Mouse (Mus musculus): ENCODE results near the gene Rap1gap2. TPM values are rescaled to one million over a fixed set of nuclear protein-coding genes. Genes with fewer than 3 reads are reported as not detected.

Gene Rap1gap2
- polyA plus RNA-seq, 1 experiment: 9.9 TPM

- Histone ChIP-seq H3K27ac (ENCODE audit: control insufficient read depth, insufficient read depth, low read depth, low read length, poor library complexity) (no peak overlapping the region), H3K4me3 (replicated peaks; ENCODE audit: control insufficient read depth, low read depth, low read length) (no peak overlapping the region), H3K4me1 (ENCODE audit: control insufficient read depth, insufficient read depth, low read length) (peaks cover 1% of the 10 kb centered on the region; the same call in 1 of the 2 replicates)
- TF ChIP-seq POLR2A (IDR thresholded peaks at IDR 0.05; ENCODE audit: borderline replicate concordance, control insufficient read depth, low read depth, low read length) (no peak), CTCF (IDR thresholded peaks at IDR 0.05; ENCODE audit: control insufficient read depth, insufficient read depth, low read length) (no peak)
- 78% methylated on average over 9 of the region's 9 CpGs for WGBS
These were observed 85.1 kb downstream of the Rap1gap2 start for GRCm38 (mm10) chr11:74525605-74526004.

GRCm38 (mm10) chr11:74525205-74525604 is 85.5 kb downstream of the Rap1gap2 start:
- Histone ChIP-seq H3K4me1 (ENCODE audit: control insufficient read depth, insufficient read depth, low read length) (peaks cover 1% of the 10 kb centered on the region; the same call in 1 of the 2 replicates), H3K4me3 (replicated peaks; ENCODE audit: control insufficient read depth, low read depth, low read length) (no peak overlapping the region), H3K27ac (ENCODE audit: control insufficient read depth, insufficient read depth, low read depth, low read length, poor library complexity) (no peak overlapping the region)
- 88% methylated on average over 7 of the region's 7 CpGs for WGBS
- TF ChIP-seq POLR2A (IDR thresholded peaks at IDR 0.05; ENCODE audit: borderline replicate concordance, control insufficient read depth, low read depth, low read length) (no peak), CTCF (IDR thresholded peaks at IDR 0.05; ENCODE audit: control insufficient read depth, insufficient read depth, low read length) (no peak)

- no peak for TF ChIP-seq CTCF (IDR thresholded peaks at IDR 0.05; ENCODE audit: control insufficient read depth, insufficient read depth, low read length)
- WGBS: 55% methylated on average over 9 of the region's 9 CpGs
- Histone ChIP-seq H3K4me1 (ENCODE audit: control insufficient read depth, insufficient read depth, low read length) (peaks cover 1% of the 10 kb centered on the region; the same call in 1 of the 2 replicates), H3K4me3 (replicated peaks; ENCODE audit: control insufficient read depth, low read depth, low read length) (no peak overlapping the region), H3K27ac (ENCODE audit: control insufficient read depth, insufficient read depth, low read depth, low read length, poor library complexity) (no peak overlapping the region)
These were observed 86.4 kb downstream of the Rap1gap2 start for GRCm38 (mm10) chr11:74524050-74524965.

- WGBS: 21% methylated on average over 30 of the region's 30 CpGs
- no peak overlapping the region for H3K4me3 ChIP-seq (replicated peaks; ENCODE audit: control insufficient read depth, low read depth, low read length)
- no peak for TF ChIP-seq CTCF (IDR thresholded peaks at IDR 0.05; ENCODE audit: control insufficient read depth, insufficient read depth, low read length)
- TF ChIP-seq POLR2A (IDR thresholded peaks at IDR 0.05; ENCODE audit: borderline replicate concordance, control insufficient read depth, low read depth, low read length): no peak
These were observed 87.3 kb downstream of the Rap1gap2 start for GRCm38 (mm10) chr11:74523210-74523951.

GRCm38 (mm10) chr11:74522487-74523209 is 88.1 kb downstream of the Rap1gap2 start:
- WGBS: 1% methylated on average over 74 of the region's 87 CpGs
- Histone ChIP-seq H3K27ac (ENCODE audit: control insufficient read depth, insufficient read depth, low read depth, low read length, poor library complexity) (no peak overlapping the region), H3K4me3 (replicated peaks; ENCODE audit: control insufficient read depth, low read depth, low read length) (peak overlapping the region; percentile 29), H3K4me1 (ENCODE audit: control insufficient read depth, insufficient read depth, low read length) (peaks cover 1% of the 10 kb centered on the region; the same call in 1 of the 2 replicates)
- TF ChIP-seq POLR2A (IDR thresholded peaks at IDR 0.05; ENCODE audit: borderline replicate concordance, control insufficient read depth, low read depth, low read length) (no peak), CTCF (IDR thresholded peaks at IDR 0.05; ENCODE audit: control insufficient read depth, insufficient read depth, low read length) (no peak)

More at GRCm38 (mm10) chr11:74523210-74523951, 87.3 kb downstream of the Rap1gap2 start:
- Histone ChIP-seq H3K4me1 (ENCODE audit: control insufficient read depth, insufficient read depth, low read length) (peaks cover 1% of the 10 kb centered on the region; the same call in 1 of the 2 replicates), H3K27ac (ENCODE audit: control insufficient read depth, insufficient read depth, low read depth, low read length, poor library complexity) (no peak overlapping the region)

GRCm38 (mm10) chr11:74521981-74522486 is 88.7 kb downstream of the Rap1gap2 start:
- peaks cover 1% of the 10 kb centered on the region; the same call in 1 of the 2 replicates for H3K4me1 ChIP-seq (ENCODE audit: control insufficient read depth, insufficient read depth, low read length)
- WGBS: 3% methylated on average over 29 of the region's 29 CpGs
- TF ChIP-seq CTCF (IDR thresholded peaks at IDR 0.05; ENCODE audit: control insufficient read depth, insufficient read depth, low read length) (no peak), POLR2A (IDR thresholded peaks at IDR 0.05; ENCODE audit: borderline replicate concordance, control insufficient read depth, low read depth, low read length) (no peak)
- peak overlapping the region; percentile 27 for H3K4me3 ChIP-seq (replicated peaks; ENCODE audit: control insufficient read depth, low read depth, low read length)
- no peak overlapping the region for H3K27ac ChIP-seq (ENCODE audit: control insufficient read depth, insufficient read depth, low read depth, low read length, poor library complexity)

GRCm38 (mm10) chr11:74520201-74520600 is 90.5 kb downstream of the Rap1gap2 start:
- no peak overlapping the region for H3K27ac ChIP-seq (ENCODE audit: control insufficient read depth, insufficient read depth, low read depth, low read length, poor library complexity)
- H3K4me1 ChIP-seq (ENCODE audit: control insufficient read depth, insufficient read depth, low read length): peaks cover 1% of the 10 kb centered on the region; the same call in 1 of the 2 replicates
- TF ChIP-seq CTCF (IDR thresholded peaks at IDR 0.05; ENCODE audit: control insufficient read depth, insufficient read depth, low read length): no peak
- no peak for TF ChIP-seq POLR2A (IDR thresholded peaks at IDR 0.05; ENCODE audit: borderline replicate concordance, control insufficient read depth, low read depth, low read length)
- no peak overlapping the region for H3K4me3 ChIP-seq (replicated peaks; ENCODE audit: control insufficient read depth, low read depth, low read length)
- WGBS: 83% methylated on average over 3 of the region's 3 CpGs
